Mouse (Mus musculus) kidney, adult 2 months (tissue): ENCODE results near the gene Cenpq. TPM values are rescaled to one million over a fixed set of nuclear protein-coding genes. Genes with fewer than 3 reads are reported as not detected.

Experiments used
- DNase-seq: peaks from one replicate; pipeline ENCODE4 v3.0.0; 2021
- H3K27ac ChIP-seq: fragments of 200-500 bp; 2 replicates; pipeline ENCODE4 v1.5.1; 2012; ENCODE audit warnings: low read depth, low read length, control low read depth, inconsistent platforms; ENCODE audit not compliant: insufficient read depth
- H3K27me3 ChIP-seq: fragments of 200-500 bp; replicated peaks from 2 replicates; pipeline ENCODE4 v1.6.1; 2012; ENCODE audit warnings: mild to moderate bottlenecking, moderate library complexity, low read length, inconsistent platforms; ENCODE audit not compliant: control insufficient read depth, insufficient read depth
- H3K36me3 ChIP-seq: fragments of 200-500 bp; 2 replicates; pipeline ENCODE4 v1.6.1; 2012; ENCODE audit warnings: mild to moderate bottlenecking, moderate library complexity, low read length, inconsistent platforms; ENCODE audit not compliant: control insufficient read depth, insufficient read depth
- H3K4me1 ChIP-seq: fragments of 200-500 bp; 2 replicates; pipeline ENCODE4 v1.6.1; 2011; ENCODE audit warnings: low read length; ENCODE audit not compliant: control insufficient read depth, insufficient read depth
- H3K4me3 ChIP-seq: fragments of 200-500 bp; 2 replicates; pipeline ENCODE4 v1.5.1; 2011; ENCODE audit warnings: mild to moderate bottlenecking, low read depth, low read length, control low read depth; ENCODE audit not compliant: insufficient read depth
- CTCF ChIP-seq: fragments of 200-500 bp; conservative IDR thresholded peaks from 2 replicates; pipeline ENCODE4 v1.5.1; 2011; ENCODE audit warnings: low read depth, mild to moderate bottlenecking, control low read depth, low read length, moderate library complexity, mixed read lengths; ENCODE audit not compliant: insufficient read depth, insufficient read length
- POLR2A ChIP-seq: fragments of 200-500 bp; IDR thresholded peaks from one replicate; pipeline ENCODE4 v1.6.1; 2011; ENCODE audit warnings: low read depth, low read length, control low read depth
- WGBS: fragments of 180-500 bp; shearing (Covaris S2); methylation state at CpG from one replicate; pipeline ENCODE4 v1.1.7; 2018; 5-methylcytosine and 5-hydroxymethylcytosine counted together
- polyA plus RNA-seq: library from polyadenylated mRNA; depleted of rRNA; stranded (reverse); fragments of >200 nt; gene quantifications from 2 replicates; pipeline ENCODE4 v1.2.3, GENCODE M21; 2012; rRNA removed

Gene Cenpq
- 0.56 and 1.0 TPM in 2 replicates for polyA plus RNA-seq

- DNase-seq = peak; percentile 99
- peaks cover 3% of the 10 kb centered on the region; the same call in 1 of the 2 replicates for H3K36me3 ChIP-seq
- H3K27me3 ChIP-seq = no peaks in the 10 kb centered on the region
- WGBS = under 1% methylated on average over 50 of the region's 50 CpGs
- no peak for TF ChIP-seq CTCF
- peak; percentile 42 for TF ChIP-seq POLR2A
- H3K4me1 ChIP-seq = 0 out of 2 replicates have a peak, but pooled peaks cover 3% of the 10 kb centered on the region
- H3K27ac ChIP-seq = peak within 1 kb of the TSS; percentile 99
- H3K4me3 ChIP-seq = peak within 1 kb of the TSS; percentile 90
Observed at GRCm38 (mm10) chr17:40934420-40935231, at the start of gene Cenpq, which contains the start of gene Mut. TSS of gene Cenpq (minus strand) at chr17:40935047. TSS of gene Mut (plus strand) at chr17:40934685.

GRCm38 (mm10) chr17:40977914-40978313, 43.1 kb upstream of the Cenpq start:
- DNase-seq = no peak
- no peaks in the 10 kb centered on the region for H3K36me3 ChIP-seq
- H3K4me1 ChIP-seq = no peaks in the 10 kb centered on the region
- WGBS = 66% methylated on average over 11 of the region's 11 CpGs
- H3K27me3 ChIP-seq = no peaks in the 10 kb centered on the region
- TF ChIP-seq POLR2A (no peak), CTCF (no peak)
- no peak overlapping the region for H3K27ac ChIP-seq
- H3K4me3 ChIP-seq = no peak overlapping the region

GRCm38 (mm10) chr17:40948518-40948917, 13.7 kb upstream of the Cenpq start:
- TF ChIP-seq POLR2A (no peak), CTCF (no peak)
- WGBS = 83% methylated on average over 3 of the region's 3 CpGs
- no peaks in the 10 kb centered on the region for H3K4me1 ChIP-seq
- H3K4me3 ChIP-seq = no peak overlapping the region
- H3K27ac ChIP-seq = no peak overlapping the region
- no peak for DNase-seq
- H3K36me3 ChIP-seq = peaks cover 14% of the 10 kb centered on the region
- no peaks in the 10 kb centered on the region for H3K27me3 ChIP-seq

GRCm38 (mm10) chr17:40933985-40934384, 862 bp downstream of the Cenpq start:
- no peaks in the 10 kb centered on the region for H3K27me3 ChIP-seq
- no peak for TF ChIP-seq POLR2A
- no peak for TF ChIP-seq CTCF
- H3K4me1 ChIP-seq = 0 out of 2 replicates have a peak, but pooled peaks cover 3% of the 10 kb centered on the region
- no peak for DNase-seq
- under 1% methylated on average over 14 of the region's 14 CpGs for WGBS
- no peak overlapping the region for H3K27ac ChIP-seq
- H3K36me3 ChIP-seq = peaks cover 3% of the 10 kb centered on the region; the same call in 1 of the 2 replicates
- H3K4me3 ChIP-seq = peak overlapping the region; percentile 51

GRCm38 (mm10) chr17:40915499-40915898, 19.3 kb downstream of the Cenpq start:
- Histone ChIP-seq H3K36me3 (no peaks in the 10 kb centered on the region), H3K4me3 (no peak overlapping the region), H3K4me1 (no peaks in the 10 kb centered on the region), H3K27ac (no peak overlapping the region), H3K27me3 (no peaks in the 10 kb centered on the region)
- TF ChIP-seq CTCF (no peak), POLR2A (no peak)
- WGBS = 97% methylated on average over 2 of the region's 2 CpGs
- no peak for DNase-seq

GRCm38 (mm10) chr17:40914250-40914649, 20.6 kb downstream of the Cenpq start, which contains the start of gene Glyatl3:
TSS of gene Glyatl3 (minus strand) at chr17:40914350.
- DNase-seq = no peak
- H3K27ac ChIP-seq = no peak within 1 kb of the TSS
- H3K4me1 ChIP-seq = no peaks in the 10 kb centered on the region
- no peaks in the 10 kb centered on the region for H3K27me3 ChIP-seq
- WGBS = 94% methylated on average over 2 of the region's 2 CpGs
- no peaks in the 10 kb centered on the region for H3K36me3 ChIP-seq
- TF ChIP-seq CTCF (no peak), POLR2A (no peak)
- no peak within 1 kb of the TSS for H3K4me3 ChIP-seq

- no peaks in the 10 kb centered on the region for H3K4me1 ChIP-seq
- no peaks in the 10 kb centered on the region for H3K27me3 ChIP-seq
- 6% methylated on average over 14 of the region's 14 CpGs for WGBS
- H3K36me3 ChIP-seq = no peaks in the 10 kb centered on the region
- no peak overlapping the region for H3K27ac ChIP-seq
- no peak for DNase-seq
- TF ChIP-seq POLR2A (no peak), CTCF (no peak)
- peak overlapping the region; percentile 20; the same call in 1 of the 2 replicates for H3K4me3 ChIP-seq
Observed at GRCm38 (mm10) chr17:40904721-40905154, 30.1 kb downstream of the Cenpq start.
